Mouse (Mus musculus): ENCODE results near the gene Cuedc2.

The Cuedc2 gene

GRCm38 (mm10) chr19:46306751-46307289, 31.7 kb downstream of the Cuedc2 start:
- no peak for DNase-seq (ENCODE audit: low spot score in 2 of 2)

- DNase-seq (ENCODE audit: low spot score in 2 of 2), result no peak
Observed at GRCm38 (mm10) chr19:46306268-46306610, 32.3 kb downstream of the Cuedc2 start.

- DNase-seq (ENCODE audit: low spot score in 2 of 2), result peak; percentile 89 to 92
Observed at GRCm38 (mm10) chr19:46305432-46306267, 32.9 kb downstream of the Cuedc2 start.

GRCm38 (mm10) chr19:46304908-46305333, 33.6 kb downstream of the Cuedc2 start:
- DNase-seq (ENCODE audit: low spot score in 2 of 2), result no peak

- DNase-seq (ENCODE audit: low spot score in 2 of 2), result peak; percentile 98 to 99
Observed at GRCm38 (mm10) chr19:46304216-46304841, 34.2 kb downstream of the Cuedc2 start, which contains the start of gene Nfkb2. Nfkb2 (plus strand) TSS chr19:46304320.

GRCm38 (mm10) chr19:46303251-46304215, 35.0 kb downstream of the Cuedc2 start:
- no peak for DNase-seq (ENCODE audit: low spot score in 2 of 2)

- no peak for DNase-seq (ENCODE audit: low spot score in 2 of 2)
Observed at GRCm38 (mm10) chr19:46302551-46302950, 36.0 kb downstream of the Cuedc2 start.

GRCm38 (mm10) chr19:46300294-46301045, 38.0 kb downstream of the Cuedc2 start:
- no peak for DNase-seq (ENCODE audit: low spot score in 2 of 2)

- DNase-seq (ENCODE audit: low spot score in 2 of 2), result no peak
Observed at GRCm38 (mm10) chr19:46296938-46297337, 41.6 kb downstream of the Cuedc2 start.

- DNase-seq (ENCODE audit: low spot score in 2 of 2), result no peak
Observed at GRCm38 (mm10) chr19:46290535-46291105, 47.9 kb downstream of the Cuedc2 start.

GRCm38 (mm10) chr19:46287566-46287965, 50.9 kb downstream of the Cuedc2 start:
- no peak for DNase-seq (ENCODE audit: low spot score in 2 of 2)

GRCm38 (mm10) chr19:46286926-46287325, 51.6 kb downstream of the Cuedc2 start:
- DNase-seq (ENCODE audit: low spot score in 2 of 2), result no peak

GRCm38 (mm10) chr19:46286047-46286446, 52.5 kb downstream of the Cuedc2 start:
- DNase-seq (ENCODE audit: low spot score in 2 of 2), result no peak

- no peak for DNase-seq (ENCODE audit: low spot score in 2 of 2)
Observed at GRCm38 (mm10) chr19:46285631-46286030, 52.9 kb downstream of the Cuedc2 start.

- no peak for DNase-seq (ENCODE audit: low spot score in 2 of 2)
Observed at GRCm38 (mm10) chr19:46284686-46285085, 53.8 kb downstream of the Cuedc2 start.

- DNase-seq (ENCODE audit: low spot score in 2 of 2), result no peak
Observed at GRCm38 (mm10) chr19:46282081-46282849, 56.2 kb downstream of the Cuedc2 start.

Data from heart, adult 9 months (tissue).